Mouse (Mus musculus) ZHBTc4 (cell line): Measurements from ENCODE around the gene Aldh3a2.

Source experiments
- DNase-seq: peaks from one replicate; pipeline ENCODE4 v3.0.0-alpha.2; 2011; ENCODE audit warnings: low read depth, low spot score

The Aldh3a2 gene

GRCm38 (mm10) chr11:61273928-61274327, 6.7 kb upstream of the Aldh3a2 start:
- DNase-seq, result no peak

DNA sequence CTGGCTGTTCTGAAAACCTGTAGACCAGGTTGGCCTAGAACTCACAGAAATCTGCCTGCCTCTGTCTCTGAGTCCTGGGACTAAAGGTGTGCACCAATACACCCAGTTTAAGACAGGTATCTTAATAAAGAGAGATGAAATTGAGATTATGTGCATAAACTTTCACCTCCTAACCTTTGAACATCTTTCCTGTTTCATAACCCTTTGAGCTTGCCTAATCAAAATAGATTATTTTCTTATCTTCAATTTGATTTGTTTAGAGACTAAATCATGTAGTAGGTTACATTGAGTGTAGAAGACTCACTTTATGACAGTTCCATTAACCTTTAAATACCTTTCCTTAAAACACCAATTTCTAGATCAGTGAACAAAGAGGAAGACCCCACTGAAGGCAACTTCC, 4.3 kb upstream of the Aldh3a2 start:
- DNase-seq, result no peak

DNA sequence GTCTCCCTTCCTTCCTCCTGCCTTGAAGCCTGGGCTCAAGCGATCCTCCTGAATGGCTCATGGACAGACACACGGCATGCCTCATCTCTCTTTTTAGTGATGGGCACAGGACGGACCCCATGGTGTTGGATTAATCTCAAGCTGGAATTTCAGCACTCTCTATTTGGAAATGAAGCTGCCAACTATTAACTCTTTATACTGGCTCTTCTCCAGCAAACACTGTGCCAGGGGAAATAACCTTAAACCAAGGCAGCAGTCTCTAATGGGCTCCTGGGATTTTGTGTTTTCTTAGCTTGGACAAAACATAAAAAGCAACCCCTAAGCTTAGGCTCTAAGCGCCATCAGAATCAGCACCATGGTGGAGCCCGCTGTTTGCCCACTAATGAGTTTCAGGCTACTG, 3.1 kb upstream of the Aldh3a2 start:
- no peak for DNase-seq

- DNase-seq, result no peak
These were observed 1.5 kb upstream of the Aldh3a2 start for GRCm38 (mm10) chr11:61268626-61269349.

DNA sequence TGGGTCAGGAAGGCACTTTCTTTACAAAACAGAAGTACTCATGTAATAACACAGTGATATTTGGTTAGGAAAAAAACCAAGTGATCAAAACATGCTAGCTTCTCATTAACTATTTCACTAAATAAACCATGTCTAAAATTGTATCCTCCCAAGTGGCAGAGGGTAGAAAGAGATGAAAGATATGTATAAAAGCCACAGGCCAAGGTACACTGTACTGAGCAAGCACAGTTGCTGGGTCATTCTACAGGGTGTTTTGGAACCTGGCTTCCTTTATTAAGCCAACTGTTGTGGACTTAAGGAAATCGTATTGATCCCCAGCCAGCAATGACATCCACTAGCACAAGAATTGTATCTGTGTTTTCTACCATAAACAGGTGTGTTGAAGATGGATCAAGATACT, 3.4 kb downstream of the Aldh3a2 start:
- no peak for DNase-seq

- DNase-seq, result peak; percentile 58
These were observed 4.7 kb downstream of the Aldh3a2 start for GRCm38 (mm10) chr11:61262516-61262915.

DNA sequence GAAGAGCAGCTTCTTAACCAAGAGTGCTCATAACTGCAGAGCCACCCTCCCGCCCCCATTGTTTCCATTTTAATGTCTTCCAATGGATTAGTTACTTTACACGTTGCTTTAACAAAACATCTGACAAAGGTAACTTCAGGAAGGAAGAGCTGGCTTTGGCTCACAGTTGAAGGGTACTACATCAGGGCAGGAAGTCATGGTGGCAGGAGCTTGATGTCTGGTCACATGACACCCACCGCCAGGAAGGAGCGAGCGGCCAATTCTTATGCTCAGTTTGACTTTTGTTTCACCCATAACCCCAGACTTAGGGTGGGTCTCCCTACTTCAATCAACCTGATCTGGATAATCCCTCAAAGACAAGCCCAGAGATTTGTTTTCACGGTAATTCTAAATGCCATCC, 8.2 kb downstream of the Aldh3a2 start:
- DNase-seq, result peak; percentile 55

DNA sequence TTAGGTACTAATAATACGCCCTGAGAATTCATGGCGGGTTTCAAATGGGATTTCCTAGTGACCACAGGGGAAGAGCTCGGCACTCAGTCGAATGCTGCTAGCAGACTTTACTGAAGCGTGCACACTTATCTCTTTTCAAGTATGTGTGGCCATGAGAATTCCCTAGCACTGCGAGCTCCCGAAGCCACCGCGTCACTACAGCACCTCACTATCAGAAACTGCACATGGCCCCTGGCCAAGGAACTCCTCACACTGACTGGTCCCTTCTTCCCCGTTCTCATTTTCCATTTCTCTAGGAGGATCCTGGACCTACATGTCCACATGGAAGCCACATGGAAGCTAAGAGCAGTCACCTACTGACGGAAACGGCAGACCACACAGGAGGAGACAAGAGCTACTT, 14.5 kb downstream of the Aldh3a2 start:
- no peak for DNase-seq

GRCm38 (mm10) chr11:61251741-61252140, 15.5 kb downstream of the Aldh3a2 start:
- peak; percentile 64 for DNase-seq

DNA sequence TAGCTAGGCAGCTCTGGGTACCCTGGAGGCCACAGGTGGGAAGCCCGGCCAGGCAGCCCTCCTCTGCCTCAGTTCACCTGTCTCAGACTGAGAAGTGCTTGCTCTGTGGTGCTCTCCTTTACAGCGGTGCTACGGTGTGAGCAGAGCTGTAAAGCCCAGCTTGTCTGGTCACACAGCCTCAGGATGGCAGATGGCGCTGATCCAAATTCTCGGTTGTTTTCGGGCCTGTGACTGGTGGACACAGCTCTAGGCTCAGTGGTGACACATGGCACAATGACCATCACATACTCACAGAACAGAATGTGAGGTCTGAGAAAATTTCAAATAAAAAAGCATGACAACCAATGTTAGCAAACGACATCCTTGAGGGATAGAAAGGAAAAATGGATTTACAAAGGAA, 22.9 kb downstream of the Aldh3a2 start:
- DNase-seq, result no peak

DNA sequence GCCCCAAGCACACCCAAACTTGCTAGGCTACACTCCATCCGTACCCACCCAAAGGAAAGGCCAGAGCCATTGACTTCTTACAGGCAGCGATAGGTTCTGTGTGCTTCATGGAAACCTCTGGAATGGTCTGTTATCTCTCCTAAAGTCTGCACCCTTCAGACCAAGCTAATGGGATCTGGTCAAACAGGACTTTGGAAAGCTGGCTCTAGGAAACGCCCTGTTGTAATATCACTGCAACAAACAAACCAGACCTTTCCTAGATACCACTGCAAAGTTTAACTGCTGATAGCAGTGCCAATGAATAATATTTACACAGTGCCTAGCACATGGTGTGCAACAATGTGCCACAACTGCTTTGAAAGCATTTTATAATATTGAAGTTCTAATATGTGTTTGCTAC, 31.2 kb downstream of the Aldh3a2 start:
- no peak for DNase-seq

DNA sequence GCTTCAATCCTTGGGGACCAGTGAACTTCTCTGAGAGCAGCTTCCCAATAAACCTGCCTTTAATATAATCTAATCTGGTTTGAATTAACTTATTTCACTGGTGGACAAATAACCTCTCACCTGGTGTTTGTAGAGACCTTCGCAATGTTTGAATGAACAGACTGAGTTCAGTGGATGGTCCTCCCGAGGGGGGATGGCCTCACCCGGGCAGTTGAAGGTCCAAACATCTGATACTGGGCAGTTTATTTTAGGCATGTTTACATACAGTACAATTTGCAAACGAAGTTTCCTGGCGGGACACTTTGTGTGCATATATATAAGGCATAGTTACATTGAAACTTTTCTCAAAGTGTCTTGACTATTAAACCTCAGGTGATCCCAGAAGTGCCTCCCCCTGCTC, 33.1 kb downstream of the Aldh3a2 start:
- no peak for DNase-seq

DNA sequence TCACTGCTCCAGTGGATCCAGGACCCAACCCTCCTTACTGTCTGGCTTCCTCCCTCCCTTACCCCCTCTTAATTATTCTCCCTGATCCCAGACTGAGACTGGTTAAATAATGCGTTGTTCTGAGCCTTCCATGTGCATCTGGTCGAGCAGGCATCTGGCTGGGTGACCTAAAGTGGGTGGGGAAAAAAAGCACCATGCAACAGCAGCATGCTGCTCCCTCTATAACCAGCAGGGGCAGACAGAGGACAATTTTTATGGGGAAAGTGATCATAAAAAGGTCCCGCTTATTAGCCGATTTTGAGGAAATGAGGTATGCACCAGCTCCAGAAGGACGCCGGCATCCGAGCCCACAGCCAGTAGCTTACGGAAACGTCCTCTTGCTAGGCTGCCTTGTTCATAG, 35.9 kb downstream of the Aldh3a2 start:
- peak; percentile 73 for DNase-seq

DNA sequence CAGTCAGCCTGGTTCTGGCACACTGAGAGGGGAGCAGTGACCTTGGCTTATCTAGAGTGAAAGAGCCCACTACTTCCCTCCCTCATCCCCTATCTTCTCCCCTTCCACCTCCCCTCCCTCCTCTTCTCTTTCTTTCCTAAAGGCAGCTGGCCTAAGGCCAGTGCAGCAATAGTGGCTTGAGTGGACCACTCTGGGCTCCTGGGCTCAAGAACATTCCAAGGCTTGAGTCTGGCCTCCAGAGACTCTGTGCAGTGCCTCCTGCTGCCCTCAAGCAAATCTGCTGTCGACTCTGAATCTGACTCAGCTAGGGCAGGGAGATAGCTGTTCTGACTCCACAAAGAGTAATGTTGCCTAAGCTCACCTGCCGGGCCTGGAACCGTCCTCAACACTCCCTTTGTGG, 38.9 kb downstream of the Aldh3a2 start:
- DNase-seq, result no peak

- DNase-seq, result no peak
These were observed 39.4 kb downstream of the Aldh3a2 start for GRCm38 (mm10) chr11:61227816-61228215.

- no peak for DNase-seq
These were observed 41.3 kb downstream of the Aldh3a2 start for GRCm38 (mm10) chr11:61225941-61226412.

GRCm38 (mm10) chr11:61225511-61225910, 41.8 kb downstream of the Aldh3a2 start:
- no peak for DNase-seq

- DNase-seq, result peak; percentile 61
These were observed 42.4 kb downstream of the Aldh3a2 start for GRCm38 (mm10) chr11:61224907-61225306.

GRCm38 (mm10) chr11:61224234-61224744, 43.0 kb downstream of the Aldh3a2 start:
- peak; percentile 74 for DNase-seq

DNA sequence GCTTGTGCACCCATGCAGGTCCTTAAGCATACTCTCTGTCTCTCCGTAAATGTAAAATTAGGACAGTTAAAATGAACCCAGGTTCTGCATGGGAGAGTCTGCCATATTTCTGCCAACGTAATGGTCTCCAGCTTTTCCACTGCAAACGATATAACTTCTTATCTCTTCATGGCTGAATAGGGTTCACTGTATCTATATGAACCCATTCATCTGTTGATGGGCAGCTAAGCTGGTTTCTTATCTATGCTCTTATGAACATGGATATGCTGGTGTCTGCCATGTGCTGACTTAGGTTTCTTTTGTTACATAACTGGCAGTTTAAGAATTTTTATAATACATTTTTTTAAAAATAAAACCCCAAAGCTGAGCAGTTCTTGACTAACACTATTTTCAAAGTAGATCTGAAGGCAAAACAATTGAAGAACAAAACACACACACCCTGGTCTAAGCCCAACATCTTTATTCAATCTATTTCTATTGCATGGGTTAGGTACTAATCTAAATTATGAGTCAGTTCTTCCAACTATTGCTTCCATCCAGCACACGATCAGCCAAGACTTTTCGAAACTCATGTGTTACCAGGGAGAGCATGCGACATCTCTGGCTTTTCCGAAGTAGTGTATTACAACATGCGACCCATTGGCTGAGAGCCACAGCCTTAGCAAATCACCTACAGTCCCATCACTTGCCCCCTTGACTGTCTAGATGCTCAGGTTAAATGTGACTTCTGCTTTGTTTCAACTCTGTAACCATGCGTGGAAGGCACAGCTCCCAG, 44.1 kb downstream of the Aldh3a2 start:
- DNase-seq, result no peak

- no peak for DNase-seq
These were observed 45.3 kb downstream of the Aldh3a2 start for GRCm38 (mm10) chr11:61222007-61222406.

DNA sequence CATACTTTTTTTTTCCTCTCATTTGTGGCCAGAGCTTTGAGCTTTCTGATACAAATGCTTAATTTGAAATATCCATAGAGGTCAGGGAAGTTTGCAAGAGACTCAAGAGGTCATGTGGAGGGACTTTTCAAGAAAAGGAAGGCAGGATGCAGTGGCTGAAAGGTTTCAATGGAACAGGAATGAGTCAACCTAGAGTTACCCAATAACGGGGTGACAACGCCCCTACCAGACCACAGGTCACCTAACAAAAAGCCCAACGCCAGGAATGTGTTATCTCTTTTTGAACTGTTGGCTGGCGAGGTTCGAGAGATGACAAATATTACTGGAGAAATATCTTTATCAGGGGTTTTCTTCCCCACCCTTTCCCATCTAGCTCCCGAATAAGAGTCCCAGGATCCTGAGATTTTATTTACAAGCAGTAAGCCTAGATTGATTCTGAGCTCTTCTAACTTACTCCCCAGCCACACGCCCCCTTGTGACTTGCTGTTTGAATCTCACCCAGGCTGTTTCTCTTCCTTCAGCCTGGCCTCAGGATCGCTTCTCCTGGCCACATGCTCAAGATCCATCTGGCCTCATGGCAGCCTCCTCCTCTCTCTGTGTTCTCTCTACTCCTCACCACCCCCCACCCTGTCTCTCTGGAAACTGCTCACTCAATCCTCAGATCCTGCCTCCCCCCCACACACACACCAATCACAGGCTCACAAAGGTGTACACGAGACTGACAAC, 46.9 kb downstream of the Aldh3a2 start:
- peak; percentile 54 for DNase-seq
